Mouse (Mus musculus) cerebellum, postnatal 4 days (tissue): ENCODE results near the gene 1110051M20Rik.

Experiments
- DNase-seq, 2 experiments: peaks; one replicate each; pipeline ENCODE4 v3.0.0; 2022; ENCODE audit warnings: low spot score in 2 of 2, mixed read lengths in 1 of 2

1110051M20Rik gene

DNA sequence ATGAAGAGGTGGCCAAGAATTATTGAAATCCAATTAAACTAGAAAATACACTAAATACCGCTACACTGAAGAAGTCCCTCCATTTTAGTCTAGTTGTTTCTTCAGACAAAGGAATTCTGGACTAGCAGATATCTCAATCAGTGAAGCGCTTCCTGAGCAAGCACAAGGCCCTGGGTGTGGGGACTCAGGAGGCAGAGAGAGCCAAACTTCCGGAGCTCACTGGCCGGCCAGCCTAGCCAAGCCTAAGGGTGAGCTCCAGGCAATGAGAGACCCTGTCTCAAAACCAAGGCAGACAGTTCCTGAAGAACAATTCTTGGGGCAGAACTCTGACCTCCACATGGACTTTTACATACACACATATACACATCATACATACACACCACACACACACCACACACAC lies 95.6 kb downstream of the 1110051M20Rik start:
- no peak for DNase-seq

DNA sequence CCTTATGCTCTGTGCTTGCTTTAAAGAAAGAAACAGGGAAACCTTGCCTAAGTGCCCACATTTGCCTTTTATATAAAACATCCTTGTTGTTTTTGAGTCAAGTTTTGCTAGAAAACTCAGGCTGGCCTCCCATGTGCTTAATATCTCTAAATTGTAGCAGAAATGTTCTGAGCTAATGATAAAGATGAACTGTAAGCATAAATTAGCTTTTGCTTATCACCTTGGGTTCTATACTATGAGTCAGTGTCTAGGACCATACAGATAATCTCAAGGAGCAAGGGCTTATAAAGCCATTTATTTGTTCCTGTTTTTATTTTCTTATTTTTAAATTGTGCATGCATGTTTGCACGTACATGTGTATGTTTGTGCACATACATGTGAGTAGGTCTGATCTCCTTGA lies 98.9 kb downstream of the 1110051M20Rik start:
- DNase-seq, result no peak

DNA sequence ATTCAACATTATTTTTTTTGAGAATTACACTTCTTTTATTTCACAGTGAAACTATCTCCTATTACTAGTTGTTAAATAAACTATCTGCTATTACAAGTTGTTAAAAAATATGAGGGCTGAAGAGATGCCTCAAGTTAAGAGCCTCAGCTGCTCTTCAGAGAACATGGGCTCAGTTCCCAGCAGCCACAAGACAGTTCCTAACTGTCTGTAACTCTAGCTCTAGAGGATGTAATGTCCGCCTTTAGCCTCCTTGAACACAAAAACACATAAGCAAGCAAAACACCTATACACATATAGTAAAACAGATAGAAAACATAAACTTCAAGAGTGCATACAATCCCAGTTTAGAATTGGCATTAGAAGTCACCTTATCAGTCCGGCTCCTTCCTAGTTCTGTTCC lies 104.9 kb downstream of the 1110051M20Rik start:
- no peak for DNase-seq

DNA sequence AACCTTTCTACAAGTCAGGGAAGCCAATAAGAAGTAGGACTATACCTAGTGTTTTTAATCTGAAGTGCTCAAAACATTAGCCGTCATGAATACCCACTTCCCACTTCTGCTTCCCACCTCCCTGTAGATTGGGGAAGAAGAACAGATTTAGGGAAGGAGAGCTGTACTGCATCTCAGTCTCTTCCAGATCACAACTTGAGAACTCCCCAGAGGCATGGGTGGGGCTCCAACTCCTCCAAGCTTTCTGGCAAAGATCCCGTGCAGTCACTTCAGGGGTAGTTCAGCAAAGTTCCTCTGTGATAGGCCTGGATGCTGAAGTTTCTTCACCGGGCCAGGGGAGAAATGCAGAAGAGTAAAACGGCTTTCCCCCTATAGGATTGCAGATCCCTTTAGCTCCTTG lies 109.4 kb downstream of the 1110051M20Rik start:
- DNase-seq, result no peak

DNA sequence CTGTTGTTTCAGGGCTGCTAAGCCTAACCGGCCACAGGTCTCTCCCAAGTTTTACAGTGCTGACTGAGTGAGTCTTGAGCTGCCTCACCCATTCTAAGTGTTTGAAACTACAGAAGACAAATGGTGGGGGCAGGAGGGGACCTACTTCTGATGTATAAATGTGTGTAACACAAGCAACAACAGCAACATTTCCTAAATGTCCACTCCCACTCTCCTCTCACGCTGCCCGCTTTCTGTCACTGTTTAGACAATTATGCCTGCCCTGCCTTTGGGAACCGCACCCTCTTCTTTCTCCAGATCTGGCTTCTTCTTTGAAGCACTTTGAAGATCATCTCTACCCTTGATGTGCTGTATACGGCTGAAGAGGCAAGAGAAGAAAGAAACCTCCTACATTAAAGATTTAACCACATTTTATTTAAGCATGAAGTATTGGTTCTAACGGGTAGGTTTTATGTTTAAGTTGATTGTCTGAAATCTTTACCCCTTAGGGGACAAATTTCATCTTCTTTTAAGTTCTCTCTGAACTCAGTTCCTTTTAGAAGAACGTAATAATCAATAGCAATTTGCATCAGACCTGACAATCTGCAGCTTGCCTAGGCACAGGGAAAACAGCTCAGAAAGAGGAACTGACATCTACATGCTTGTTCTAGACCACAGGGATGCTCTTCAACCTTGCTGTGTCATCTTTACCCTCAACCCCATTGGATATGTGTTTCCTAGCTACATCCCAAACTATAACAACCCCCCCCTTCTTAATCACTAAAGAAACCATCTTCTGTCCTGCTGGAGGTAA lies 113.3 kb downstream of the 1110051M20Rik start:
- no peak for DNase-seq

DNA sequence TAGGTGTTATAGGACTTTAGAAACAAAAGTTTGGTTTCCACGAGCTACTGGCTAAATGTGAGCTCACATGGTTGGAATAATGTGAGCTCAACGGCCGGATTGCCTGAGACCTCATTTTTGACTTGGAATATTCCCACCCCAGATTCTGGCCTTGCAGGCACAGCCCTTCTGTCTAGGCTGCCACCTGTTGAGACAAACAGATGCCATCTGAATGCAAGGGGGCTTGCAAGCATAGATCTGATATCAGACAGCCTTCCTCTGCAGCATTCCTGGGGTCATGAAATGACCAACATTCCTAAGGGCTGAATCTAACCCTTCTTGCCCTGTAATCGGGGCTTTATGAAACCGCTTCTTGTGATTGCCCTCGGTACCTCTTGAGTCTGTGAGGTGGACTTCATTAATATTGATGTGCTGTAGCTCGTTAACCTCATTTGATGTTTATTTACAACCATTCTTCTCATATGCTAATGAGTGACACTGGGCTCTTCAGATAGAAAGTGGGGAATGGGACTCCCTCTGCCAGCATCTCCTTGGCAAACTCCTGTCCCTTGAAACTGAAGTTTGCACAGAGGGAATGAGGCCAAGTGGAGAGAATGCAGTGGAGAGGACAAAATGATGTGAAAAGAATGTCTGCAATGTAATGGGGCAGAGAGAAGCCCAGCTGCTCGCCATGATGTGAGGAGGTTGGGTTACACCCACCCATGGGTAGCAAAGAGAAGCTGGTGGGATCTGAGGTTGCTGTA lies 114.3 kb downstream of the 1110051M20Rik start:
- no peak for DNase-seq

DNA sequence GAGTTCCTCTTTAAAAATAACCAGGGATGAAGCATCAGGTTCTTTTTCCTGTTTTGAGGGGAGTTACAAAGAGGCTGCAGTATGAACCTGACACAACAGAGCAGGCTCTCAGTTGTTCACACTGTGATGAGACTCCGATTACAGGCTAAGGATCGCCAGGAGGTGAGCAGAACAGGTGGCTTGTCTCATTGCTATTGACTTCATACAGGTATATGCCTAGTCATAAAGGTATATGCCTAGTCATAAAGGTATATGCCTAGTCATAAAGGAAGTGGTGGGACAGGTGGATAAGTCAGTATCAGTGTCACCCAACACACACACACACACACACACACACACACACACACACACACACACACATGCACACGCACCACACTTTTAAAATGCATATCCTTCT lies 115.8 kb downstream of the 1110051M20Rik start:
- DNase-seq, result no peak

DNA sequence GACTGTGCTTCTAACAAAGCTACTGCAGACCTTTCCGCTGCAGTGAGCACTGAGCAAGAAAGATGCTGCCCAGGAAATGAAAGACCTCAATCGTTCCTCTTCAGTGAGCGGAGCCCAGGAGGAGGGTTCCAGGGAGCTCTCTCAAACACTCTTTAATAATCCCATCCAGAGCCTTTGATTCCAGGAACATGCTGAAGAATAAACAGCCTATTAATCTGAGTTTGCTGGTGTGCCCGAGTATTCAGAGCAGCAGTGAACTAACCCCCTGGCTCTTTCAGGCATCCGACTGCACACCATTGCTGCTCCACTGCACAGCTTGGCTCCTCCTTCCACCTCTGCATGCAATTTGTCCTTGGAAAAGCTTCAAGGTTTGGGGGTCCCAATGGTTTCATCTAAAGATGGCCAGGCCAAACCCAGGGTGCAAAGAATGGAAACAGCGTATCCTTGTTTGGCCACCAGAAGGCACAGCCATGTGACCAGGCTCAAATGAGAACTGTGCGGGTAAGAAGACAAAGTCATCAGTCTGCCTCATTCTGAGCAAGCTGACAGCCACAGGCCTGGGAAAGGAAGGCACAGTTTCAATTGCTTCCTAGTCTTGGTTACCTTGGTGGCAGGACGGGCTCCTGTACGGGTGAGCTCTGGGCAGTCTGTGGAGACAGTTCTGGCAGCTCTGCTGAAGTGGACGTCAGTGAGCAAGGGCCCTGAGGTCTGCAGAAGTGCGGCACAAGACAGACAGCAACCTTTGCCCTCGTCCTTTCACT lies 116.4 kb downstream of the 1110051M20Rik start:
- peak in 1 of 2 experiments; percentile 30 for DNase-seq

DNA sequence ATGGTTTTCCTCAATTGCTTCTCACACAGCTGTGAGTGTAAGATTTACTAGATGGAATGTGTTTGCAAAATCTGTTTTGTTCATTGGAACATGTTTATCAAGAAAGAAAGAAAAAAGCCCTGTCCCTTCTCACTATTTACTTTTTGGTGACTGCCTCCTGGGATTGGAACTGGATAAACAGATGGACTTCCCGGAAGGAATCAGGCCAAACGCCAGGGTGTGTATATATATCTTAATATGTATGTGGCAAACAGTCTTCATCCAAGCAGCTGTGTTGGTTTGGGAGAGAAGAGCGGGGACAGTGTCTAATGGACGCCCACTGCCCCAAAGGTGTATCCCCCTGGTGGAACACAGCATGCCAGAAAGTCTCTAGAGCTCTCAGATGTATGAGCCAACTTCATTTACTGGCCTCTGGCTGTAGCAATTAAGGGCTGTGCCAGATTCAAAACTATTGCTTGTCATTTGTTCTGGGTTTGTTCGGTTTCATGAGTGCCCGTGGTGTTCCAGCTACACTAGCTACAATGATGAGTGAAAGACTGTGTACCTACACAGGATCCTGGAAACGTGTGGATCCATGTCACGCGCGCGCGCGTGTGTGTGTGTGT lies 117.7 kb downstream of the 1110051M20Rik start:
- no peak for DNase-seq

DNA sequence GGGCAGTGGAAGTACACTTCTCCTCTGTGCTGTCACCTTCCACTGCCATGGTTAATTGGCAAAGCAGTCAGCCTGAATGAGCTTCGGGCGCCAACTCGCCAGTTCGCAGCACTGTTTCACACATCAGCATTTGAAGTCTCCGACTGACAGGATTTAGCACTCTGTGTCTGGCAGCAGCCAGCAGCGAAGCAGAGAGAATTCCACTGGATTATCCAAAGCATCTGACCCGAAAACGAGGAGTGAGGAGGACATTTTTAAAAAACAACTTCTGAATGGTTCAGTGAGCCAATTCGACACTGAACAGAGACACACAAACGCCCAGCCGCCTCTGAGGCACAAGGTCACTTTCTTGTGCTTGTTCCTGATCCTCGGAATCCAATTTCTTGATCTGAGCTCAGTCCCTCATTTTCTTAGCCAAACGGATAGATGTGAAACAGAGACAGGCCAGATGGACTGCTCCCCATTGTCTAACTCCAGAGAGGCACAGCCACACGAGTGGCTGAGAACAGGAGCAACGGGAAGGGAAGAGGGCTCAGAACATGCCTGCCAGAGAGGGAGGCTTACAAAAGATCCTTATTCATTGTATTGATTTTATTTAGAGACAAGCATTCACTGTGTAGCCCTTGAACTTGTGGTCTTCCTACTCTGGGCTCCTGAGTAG lies 119.6 kb downstream of the 1110051M20Rik start:
- DNase-seq, result peak in 1 of 2 experiments; percentile 34

DNA sequence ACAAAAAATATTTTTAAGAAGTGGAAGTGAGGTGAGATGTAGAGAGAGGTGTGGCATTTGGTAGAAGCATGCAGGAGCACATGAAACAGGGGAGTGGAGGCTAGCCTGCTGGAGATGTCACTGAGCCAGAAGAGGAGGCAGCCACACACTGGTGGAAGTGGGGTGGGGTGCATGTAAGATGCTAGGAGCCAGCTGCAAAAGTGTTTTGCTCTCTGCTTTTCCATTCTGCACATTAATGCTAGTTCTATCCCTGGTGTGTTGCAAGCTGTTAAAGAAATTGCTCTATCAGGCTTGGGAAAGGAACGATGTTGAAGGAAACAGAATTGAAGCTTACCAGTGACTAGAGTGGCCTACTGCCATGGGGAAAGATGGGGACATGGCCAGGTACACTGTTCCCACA lies 120.2 kb downstream of the 1110051M20Rik start:
- DNase-seq, result no peak

DNA sequence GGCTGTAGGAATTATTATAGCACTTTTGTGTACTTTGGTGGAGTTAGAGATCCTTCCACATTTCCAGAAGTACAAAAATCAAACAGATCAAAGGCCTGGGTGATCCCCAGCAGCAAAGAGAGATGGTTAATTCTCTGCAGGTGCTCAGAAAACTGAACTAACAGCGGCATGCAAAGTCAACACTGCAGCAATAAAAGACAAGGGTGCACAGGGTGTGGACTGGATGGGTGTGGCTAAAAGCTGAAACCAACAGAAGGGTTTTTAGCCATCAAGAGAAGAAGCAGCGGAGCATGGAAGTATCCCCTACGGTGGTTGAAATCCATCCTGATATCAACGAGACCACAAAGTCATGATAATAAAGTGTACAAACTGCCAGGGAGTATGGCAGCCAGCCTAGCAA lies 122.0 kb downstream of the 1110051M20Rik start:
- no peak for DNase-seq

DNA sequence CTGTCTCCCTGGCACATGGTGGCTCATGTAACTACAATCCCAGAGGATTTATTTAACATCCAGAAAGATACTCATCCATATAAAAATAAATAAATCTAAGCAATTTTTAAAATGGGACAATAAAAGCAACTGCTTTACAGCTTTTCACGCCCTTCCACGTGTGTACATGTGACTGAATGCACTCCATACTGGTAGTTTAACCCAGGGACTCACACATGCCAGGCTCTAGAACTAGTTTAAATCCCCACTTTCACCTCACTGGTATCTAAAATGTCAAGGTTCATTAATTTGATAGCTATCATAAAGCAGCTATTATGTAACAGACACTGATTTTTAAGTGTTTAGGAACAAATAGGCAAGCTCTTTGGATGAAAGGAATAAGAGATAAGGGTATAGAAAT lies 122.6 kb downstream of the 1110051M20Rik start:
- no peak for DNase-seq

DNA sequence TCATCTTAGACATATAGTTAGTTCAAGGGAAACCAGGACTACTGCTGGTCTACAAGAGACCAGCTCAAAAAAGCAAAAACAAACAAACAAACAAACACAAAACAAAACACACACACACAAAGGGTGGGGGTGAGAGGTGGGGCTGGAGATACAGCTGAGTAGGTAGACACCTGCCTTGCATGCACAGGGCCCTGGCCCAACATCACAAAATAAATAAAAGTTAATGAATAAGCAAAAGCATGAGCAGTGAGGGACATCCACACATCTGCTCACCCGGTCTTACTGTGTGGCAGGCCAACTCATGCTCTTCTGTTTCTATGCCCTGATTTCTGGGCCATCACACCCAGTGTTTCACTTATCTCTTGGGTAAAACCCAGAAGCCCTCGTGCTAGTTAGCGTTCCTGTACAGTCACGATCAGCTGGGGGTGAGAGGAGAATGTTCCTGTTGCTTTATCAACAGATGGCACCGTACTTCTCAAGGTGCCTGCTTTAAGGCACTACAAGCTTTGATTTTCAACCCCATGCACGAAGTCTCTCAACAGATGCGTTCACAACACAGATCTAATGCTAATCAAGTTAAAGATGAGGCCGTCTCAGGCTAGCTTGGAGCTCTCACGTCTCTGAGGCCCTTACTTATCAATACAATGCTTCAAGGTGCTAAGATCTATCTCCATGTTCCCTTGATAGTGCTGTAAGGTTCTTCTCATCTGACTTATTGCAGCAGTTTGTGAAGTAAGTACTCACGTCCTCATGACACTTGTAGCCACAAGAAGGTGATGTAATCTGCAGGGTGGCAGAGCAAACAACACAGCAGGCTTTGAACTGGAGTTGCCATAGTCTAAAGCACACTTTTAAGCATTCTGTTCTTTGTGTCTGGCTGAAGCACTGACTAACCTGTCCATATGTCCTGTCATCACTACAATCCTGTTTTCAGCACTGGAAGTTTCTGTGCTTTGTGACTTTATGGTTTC lies 123.7 kb downstream of the 1110051M20Rik start:
- DNase-seq, result no peak

DNA sequence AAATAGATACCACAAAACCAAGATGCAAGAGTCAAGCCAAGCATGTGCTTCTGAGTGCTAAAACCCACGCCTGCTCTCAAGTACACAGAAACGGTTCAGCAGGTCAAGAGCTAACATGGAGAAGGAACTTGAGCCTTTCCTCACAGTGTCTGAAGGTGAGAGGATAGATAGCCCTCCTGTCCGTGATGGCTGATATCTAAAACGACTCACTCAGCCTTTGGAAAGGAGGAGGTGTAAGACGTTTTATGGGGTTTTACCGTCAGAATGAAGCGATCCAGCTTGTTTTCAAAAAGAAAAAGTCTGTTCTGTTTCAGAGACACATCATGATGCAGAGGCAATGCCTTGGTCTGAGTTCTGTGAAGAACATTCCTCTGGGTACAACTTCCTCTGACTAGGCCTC lies 130.3 kb downstream of the 1110051M20Rik start:
- no peak for DNase-seq

DNA sequence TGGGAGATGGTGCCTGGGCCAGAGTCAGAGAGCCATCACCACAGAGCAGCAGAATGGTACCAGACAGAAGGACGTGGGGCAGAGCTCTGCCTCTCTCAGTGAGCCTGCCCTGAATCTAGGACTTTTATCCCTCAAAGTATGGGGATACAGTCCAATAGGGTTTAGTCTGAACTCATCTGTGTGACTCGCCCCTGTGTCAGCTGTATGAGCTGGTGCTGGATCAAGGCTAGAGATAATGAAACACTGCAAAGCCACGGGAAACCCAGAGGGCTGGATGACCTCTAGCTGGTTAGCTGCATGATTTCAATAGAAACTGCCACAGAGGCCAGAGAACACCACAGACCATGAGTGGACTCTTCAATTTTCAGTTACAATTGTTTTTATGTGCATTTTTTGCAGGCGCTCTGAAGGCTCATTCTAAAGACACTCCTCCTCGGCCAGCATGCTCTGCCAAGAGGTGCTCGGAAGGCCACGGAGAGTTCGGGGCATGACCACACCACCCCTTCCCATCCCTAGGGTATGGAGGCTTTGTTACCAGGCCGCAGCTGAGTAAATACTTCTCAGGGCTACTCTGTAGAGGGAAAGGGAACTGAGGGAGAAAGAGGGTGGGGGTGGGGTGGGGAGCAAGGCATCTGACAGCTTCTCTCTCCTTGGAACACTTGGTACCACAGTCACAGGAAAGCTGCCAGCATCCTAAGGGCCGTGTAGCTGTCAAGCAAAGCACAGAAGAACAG lies 131.8 kb downstream of the 1110051M20Rik start:
- DNase-seq, result no peak

DNA sequence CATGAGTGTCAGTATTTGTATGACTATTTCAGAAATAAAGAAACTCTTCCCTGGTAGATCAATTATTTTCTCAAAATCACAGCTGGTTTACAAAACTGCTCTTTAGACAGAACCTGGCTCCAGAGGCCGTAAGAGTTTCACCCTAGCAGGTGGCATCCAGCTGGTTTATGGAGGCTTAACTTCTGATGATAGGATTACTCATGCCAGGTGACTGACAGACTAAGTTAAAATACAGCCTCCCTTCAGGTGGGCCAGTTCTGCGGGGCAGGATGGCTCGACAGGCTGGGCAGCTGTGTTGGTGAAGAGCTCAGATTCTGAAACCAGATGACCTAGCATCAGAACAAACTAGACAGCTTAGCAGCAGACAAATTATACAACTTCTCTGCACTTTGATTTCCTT lies 135.0 kb downstream of the 1110051M20Rik start:
- no peak for DNase-seq

DNA sequence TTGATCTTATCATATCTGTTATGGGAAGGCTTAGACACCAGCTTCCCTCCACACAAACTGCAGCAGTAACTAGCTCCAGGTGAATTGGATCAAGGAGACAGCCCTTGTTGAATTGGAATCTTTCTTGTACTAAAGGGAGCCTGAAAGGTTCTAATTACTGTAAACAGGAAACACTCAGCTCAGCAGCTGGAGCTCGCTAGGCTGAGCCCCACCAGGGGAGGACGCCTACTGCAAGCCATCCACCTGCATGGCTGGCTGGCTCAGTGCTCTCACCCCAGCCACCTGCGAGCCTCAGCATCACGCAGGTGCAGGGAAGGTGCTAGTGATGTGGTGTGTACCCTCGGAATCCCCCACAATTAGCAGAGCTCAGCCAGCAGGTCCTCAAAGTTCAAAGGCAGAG lies 135.8 kb downstream of the 1110051M20Rik start:
- no peak for DNase-seq

DNA sequence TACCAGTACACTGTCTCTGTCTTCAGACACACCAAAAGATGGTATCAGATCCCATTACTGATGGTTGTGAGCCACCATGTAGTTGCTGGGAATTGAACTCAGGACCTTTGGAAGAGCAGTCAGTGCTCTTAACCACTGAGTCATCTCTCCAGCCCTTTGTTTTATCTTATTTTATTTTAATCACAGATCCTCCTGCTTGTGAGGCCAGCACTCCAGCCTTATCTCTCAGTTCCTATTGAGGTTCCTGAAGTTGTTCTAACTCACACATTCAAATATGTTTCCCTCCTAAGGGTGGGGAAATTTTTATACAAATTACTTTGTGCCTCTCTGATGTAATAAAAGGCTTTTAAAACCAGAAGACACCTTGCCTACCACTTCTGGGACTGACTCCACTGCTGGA lies 137.9 kb downstream of the 1110051M20Rik start:
- no peak for DNase-seq

DNA sequence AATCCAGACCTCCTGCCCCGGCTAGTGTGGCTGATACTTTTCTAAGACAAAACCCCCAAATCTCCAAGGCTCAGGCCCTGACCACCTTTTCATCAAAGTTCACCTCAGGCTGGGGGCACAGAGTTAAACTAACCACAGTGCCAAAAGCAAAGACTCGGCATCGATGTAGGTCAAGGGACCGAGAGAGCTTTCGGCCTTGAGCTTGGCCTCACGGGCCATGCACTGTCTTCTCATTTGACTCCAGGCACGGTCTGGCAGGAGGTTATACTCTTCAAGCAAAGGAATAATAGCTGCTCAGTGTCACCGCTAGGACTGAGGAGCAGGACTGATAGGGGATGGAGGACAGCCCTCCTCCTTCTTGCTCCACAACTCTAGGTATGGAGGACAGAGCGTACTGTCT lies 138.6 kb downstream of the 1110051M20Rik start:
- DNase-seq, result no peak
